Mouse (Mus musculus) embryonic fibroblast, embryonic 13.5 days (primary cell): Measurements from ENCODE around the gene Fat1. TPM values are rescaled to one million over a fixed set of nuclear protein-coding genes. Genes with fewer than 3 reads are reported as not detected.

ENCODE experiments used
- H3K27ac ChIP-seq: 2 replicates; pipeline ENCODE4 v1.5.1; 2012; ENCODE audit warnings: low read length, control low read depth, inconsistent platforms; ENCODE audit not compliant: insufficient read depth
- H3K4me1 ChIP-seq: 2 replicates; pipeline ENCODE4 v1.6.1; 2011; ENCODE audit warnings: low read length; ENCODE audit not compliant: control insufficient read depth, insufficient read depth
- H3K4me3 ChIP-seq: 2 replicates; pipeline ENCODE4 v1.5.1; 2011; ENCODE audit warnings: mild to moderate bottlenecking, control low read depth, low read length; ENCODE audit not compliant: insufficient read depth
- CTCF ChIP-seq: IDR thresholded peaks from 2 replicates; pipeline ENCODE4 v1.5.1; 2011; ENCODE audit warnings: mild to moderate bottlenecking, control low read depth, low read length, moderate library complexity, borderline replicate concordance; ENCODE audit not compliant: insufficient read depth
- POLR2A ChIP-seq: IDR thresholded peaks from 2 replicates; pipeline ENCODE4 v1.6.1; 2011; ENCODE audit warnings: low read depth, mild to moderate bottlenecking, control low read depth, low read length, moderate library complexity
- polyA plus RNA-seq: library from polyadenylated mRNA; stranded (reverse); fragments of >200 nt; gene quantifications from 2 replicates; pipeline ENCODE4 v1.2.4, GENCODE M21; 2011; ENCODE audit warnings: low read depth; ENCODE audit not compliant: missing spikeins, insufficient read length

Fat1 gene
- polyA plus RNA-seq, 1 experiment, result 245 TPM

DNA sequence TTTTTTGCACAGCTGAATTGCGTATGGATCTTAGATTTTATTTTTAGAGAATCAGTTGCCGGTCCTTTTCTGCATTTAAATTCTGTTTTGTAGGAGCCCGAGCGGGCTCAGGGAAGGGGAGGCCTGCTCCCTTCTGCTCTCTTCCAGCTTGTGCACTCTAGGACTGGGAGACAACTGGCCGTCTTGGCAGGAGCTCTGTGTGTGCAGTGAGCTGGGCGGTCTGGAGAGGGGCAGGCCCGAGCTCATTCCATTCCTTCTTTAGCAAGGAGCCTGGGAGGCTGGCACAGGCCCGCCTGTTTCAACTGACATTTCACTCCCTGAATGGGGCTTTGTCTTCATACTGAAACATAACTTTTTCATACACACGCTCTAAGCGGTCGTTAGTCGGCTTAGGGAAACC lies 44.8 kb downstream of the Fat1 start:
- TF ChIP-seq CTCF, result no peak
- peak; percentile 36; the same call in 1 of the 2 replicates for TF ChIP-seq POLR2A
- Histone ChIP-seq H3K4me1 (peaks cover 29% of the 10 kb centered on the region), H3K4me3 (no peak overlapping the region), H3K27ac (peak overlapping the region; percentile 28)

GRCm38 (mm10) chr8:44985326-44986288 lies 50.4 kb downstream of the Fat1 start:
- H3K27ac ChIP-seq, result peak overlapping the region; percentile 97
- peaks cover 25% of the 10 kb centered on the region for H3K4me1 ChIP-seq
- TF ChIP-seq CTCF (no peak), POLR2A (no peak)
- H3K4me3 ChIP-seq, result no peak overlapping the region

- no peak for TF ChIP-seq CTCF
- no peak for TF ChIP-seq POLR2A
- Histone ChIP-seq H3K4me3 (no peak overlapping the region), H3K4me1 (peaks cover 23% of the 10 kb centered on the region), H3K27ac (no peak overlapping the region; the same call in 1 of the 2 replicates)
These were observed 56.6 kb downstream of the Fat1 start for GRCm38 (mm10) chr8:44991700-44992487.

DNA sequence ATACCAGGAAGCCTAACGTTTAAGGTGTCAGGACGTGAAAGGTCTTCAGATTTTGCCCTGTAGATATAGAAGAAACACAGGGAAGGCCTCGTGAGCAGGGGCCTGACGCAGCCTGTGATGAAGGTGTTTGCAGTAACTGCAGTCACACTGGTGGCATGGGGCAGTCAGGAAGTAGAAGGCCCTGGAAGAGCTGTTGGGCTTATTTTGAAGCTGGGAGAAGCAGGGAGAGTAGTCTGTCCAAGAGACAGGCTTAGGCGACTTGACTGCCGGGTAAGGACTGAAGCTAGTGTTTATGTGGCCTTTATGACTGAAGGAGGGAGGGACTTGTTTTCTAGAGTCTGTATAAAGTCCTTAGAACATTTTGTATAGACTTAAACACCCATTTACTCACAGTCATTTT lies 57.4 kb downstream of the Fat1 start:
- Histone ChIP-seq H3K27ac (no peak overlapping the region), H3K4me1 (peaks cover 21% of the 10 kb centered on the region)
- TF ChIP-seq POLR2A, result no peak
- no peak for TF ChIP-seq CTCF

DNA sequence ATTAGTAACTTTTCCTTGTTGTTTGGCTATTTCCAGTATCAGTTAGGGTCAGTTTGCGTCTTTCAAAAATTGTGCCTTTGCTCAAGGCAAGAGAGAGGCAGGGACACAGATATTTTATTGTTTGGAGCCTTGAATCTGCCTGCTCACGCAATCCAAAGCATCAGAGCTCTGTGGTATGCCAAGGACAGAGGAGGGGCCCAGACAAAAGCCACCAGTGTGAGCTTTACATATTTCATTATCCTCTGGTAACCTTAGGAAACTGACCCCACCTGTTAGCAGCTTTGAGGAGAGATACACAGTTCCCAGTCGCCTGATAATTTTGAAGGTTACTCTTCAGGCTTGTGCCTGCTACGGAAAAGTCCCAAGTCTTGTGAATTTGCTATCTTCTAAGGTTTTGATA lies 58.1 kb downstream of the Fat1 start:
- Histone ChIP-seq H3K27ac (no peak overlapping the region), H3K4me1 (peaks cover 21% of the 10 kb centered on the region), H3K4me3 (no peak overlapping the region)
- TF ChIP-seq CTCF (no peak), POLR2A (no peak)

More for the DNA sequence above, 57.4 kb downstream of the Fat1 start:
- H3K4me3 ChIP-seq, result no peak overlapping the region

DNA sequence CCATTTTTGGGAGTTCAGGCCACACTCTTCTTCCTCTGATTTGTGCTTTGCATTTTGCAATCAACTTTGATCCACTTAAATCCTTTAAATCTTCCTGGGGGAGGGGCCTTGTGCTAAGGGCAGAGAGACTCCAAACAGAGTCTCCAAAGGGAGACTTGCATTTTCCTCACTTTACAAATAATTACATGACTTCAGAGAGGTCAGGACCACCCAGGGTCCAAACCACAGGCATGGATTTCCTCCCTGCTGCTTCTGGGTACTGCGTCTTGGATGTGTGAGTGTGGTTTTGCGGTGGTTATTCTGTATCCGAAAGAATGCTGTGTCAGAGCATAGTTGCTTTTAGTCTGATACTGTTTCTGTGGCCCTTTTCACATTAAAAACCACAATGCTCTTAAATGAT lies 61.2 kb downstream of the Fat1 start:
- H3K4me1 ChIP-seq, result peaks cover 25% of the 10 kb centered on the region
- peak overlapping the region; percentile 69 for H3K27ac ChIP-seq
- no peak for TF ChIP-seq CTCF
- no peak for TF ChIP-seq POLR2A
- H3K4me3 ChIP-seq, result no peak overlapping the region

DNA sequence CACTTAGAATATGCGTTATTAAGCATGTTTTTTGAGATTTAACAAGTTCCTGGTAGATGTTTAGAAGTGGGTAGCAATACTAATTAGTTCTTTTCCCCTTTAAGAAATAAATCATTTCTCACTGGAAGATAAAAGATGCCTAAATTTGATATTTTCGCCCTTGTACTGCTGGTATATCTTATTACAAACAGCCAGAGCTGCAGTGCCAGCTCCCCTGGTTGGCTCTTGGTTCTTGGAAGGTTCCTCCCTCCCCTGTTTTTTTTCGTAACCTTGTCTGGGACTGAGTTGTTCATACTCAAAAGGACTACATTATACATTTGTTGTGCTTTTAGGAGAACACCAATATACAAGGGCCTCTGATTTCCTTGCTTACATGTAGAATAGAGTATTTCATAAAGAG lies 62.1 kb downstream of the Fat1 start:
- H3K4me3 ChIP-seq, result no peak overlapping the region
- no peak overlapping the region for H3K27ac ChIP-seq
- H3K4me1 ChIP-seq, result peaks cover 24% of the 10 kb centered on the region
- TF ChIP-seq CTCF, result no peak
- no peak for TF ChIP-seq POLR2A

DNA sequence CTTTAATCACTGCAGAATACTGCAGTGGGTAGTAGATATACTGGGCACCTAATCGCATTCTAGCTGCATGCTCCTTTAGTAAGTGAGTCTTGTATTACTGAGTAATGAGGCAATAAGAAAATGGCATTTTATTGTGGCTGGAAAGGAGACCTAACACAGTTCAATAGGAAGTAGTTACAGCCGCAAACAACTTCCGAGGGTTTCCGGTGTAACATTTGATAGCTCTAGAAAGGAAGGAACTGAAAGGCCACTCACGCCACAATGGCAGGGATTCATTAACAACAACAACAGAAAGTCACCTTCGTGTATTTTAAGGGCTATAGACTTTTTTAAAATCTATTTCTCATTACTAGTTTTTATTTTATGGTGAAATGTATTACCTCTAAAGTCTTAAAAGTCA lies 62.6 kb downstream of the Fat1 start:
- TF ChIP-seq CTCF, result no peak
- TF ChIP-seq POLR2A, result no peak
- Histone ChIP-seq H3K4me1 (peaks cover 24% of the 10 kb centered on the region), H3K4me3 (no peak overlapping the region), H3K27ac (0 out of 2 replicates have a peak overlapping the region, but pooled peaks have one; percentile 35)

DNA sequence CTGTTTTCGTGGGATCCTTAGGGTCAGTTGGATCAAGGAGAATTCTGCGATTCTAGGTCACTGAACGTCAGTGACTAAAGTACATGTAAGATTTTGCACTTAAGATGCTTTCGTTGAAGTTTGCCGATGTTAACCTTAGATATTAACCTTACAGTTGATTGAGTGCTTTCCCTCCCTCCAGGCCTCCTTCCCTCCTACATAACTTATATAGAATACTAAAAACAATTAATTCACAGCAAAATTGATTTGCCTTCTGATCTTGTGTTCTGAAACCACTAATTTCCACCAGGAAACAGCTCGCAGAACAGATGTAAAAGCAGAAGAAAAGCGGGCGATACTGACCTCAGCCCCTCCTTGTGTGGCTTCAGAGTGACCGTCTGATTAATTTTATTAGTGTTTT lies 63.0 kb downstream of the Fat1 start:
- peaks cover 27% of the 10 kb centered on the region for H3K4me1 ChIP-seq
- peak overlapping the region; percentile 35; the same call in 1 of the 2 replicates for H3K27ac ChIP-seq
- TF ChIP-seq POLR2A, result no peak
- no peak for TF ChIP-seq CTCF
- no peak overlapping the region for H3K4me3 ChIP-seq
